Mouse (Mus musculus): ENCODE measurements around the gene 1110017D15Rik. TPM values are rescaled to one million over a fixed set of nuclear protein-coding genes. Genes with fewer than 3 reads are reported as not detected.

1110017D15Rik gene
- polyA plus RNA-seq, 1 experiment from 2014 or later = not detected

DNA sequence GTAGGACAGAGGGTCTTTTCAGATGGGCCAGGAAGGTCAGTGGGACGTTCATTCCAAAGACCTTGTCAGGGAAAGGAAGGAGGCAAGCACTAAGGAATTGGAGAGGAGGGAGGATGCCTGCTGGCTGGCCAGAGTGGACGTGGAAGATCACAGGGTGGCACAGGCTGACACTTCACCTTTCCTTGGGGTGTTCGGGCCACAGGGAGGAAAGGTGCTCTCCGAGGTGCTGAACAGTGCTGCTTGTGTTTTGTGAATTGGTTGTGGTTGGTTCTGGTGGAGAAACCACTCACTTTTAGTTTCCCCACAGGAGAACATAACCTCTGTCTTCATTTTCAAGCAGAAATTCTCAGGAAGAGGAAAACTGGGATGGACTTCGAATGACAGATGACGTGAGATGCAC lies 15.3 kb upstream of the 1110017D15Rik start:
- 27% methylated on average over 6 of the region's 6 CpGs for WGBS (ENCODE audit: insufficient replicate concordance)
- H3K9me3 ChIP-seq (replicated peaks) = no peaks in the 10 kb centered on the region
- H3K27ac ChIP-seq = no peak overlapping the region
- 0 out of 2 replicates have a peak, but pooled peaks cover 11% of the 10 kb centered on the region for H3K27me3 ChIP-seq (replicated peaks)
- H3K4me3 ChIP-seq = no peak overlapping the region
- H3K36me3 ChIP-seq = no peaks in the 10 kb centered on the region
- no peak overlapping the region for H3K9ac ChIP-seq
- no peak overlapping the region for H3K4me2 ChIP-seq
- no peaks in the 10 kb centered on the region for H3K4me1 ChIP-seq
- no peak for ATAC-seq

DNA sequence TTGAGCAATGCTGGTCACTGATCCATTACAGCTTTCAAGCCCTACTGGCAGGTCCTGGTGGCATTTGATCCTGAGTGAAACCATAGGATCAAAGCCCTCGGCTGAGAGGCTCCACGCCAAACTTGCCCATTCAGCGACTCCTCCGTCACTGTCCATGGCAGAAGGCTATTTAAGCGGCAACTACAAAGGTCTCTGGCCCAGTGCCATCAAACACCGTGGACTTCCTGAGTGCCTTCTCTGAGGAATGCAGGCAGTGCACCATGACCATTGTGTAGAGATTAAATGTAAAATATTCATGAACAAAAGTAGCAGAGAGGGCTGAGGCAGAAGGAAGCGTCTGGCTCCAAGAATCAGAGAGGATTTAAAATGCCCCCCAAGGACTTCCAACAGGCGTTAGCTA lies 10.9 kb upstream of the 1110017D15Rik start:
- Histone ChIP-seq H3K9ac (no peak overlapping the region), H3K9me3 (replicated peaks) (no peaks in the 10 kb centered on the region), H3K27ac (no peak overlapping the region), H3K4me3 (no peak overlapping the region), H3K27me3 (replicated peaks) (peaks cover 19% of the 10 kb centered on the region; the same call in 1 of the 2 replicates), H3K4me1 (no peaks in the 10 kb centered on the region), H3K4me2 (no peak overlapping the region), H3K36me3 (no peaks in the 10 kb centered on the region)
- WGBS (ENCODE audit: insufficient replicate concordance) = 59% methylated on average over 8 of the region's 8 CpGs
- no peak for ATAC-seq

DNA sequence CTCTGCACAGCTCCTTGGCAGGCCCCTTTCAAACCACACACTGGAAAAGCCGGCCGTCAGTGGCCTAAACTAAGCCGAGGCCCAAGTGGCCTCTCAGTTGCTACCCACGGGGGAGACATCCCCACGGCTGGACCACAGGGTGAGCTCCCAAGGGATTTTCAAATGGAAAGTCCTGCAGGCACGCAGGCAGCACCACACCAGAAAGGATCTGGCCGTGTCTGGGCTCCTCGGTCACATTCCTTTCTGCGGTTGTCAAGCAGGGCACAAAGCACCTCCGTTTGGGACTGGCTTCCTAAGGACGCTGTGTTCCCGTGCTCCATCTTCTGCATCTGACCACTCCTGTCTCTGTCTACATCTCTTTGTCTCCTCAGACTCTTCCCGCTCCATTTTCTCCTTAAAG lies 9.9 kb upstream of the 1110017D15Rik start:
- Histone ChIP-seq H3K4me1 (no peaks in the 10 kb centered on the region), H3K27ac (no peak overlapping the region), H3K4me3 (no peak overlapping the region), H3K27me3 (replicated peaks) (peaks cover 26% of the 10 kb centered on the region), H3K9ac (no peak overlapping the region), H3K4me2 (no peak overlapping the region), H3K36me3 (no peaks in the 10 kb centered on the region), H3K9me3 (replicated peaks) (no peaks in the 10 kb centered on the region)
- 48% methylated on average over 13 of the region's 13 CpGs for WGBS (ENCODE audit: insufficient replicate concordance)
- no peak for ATAC-seq

DNA sequence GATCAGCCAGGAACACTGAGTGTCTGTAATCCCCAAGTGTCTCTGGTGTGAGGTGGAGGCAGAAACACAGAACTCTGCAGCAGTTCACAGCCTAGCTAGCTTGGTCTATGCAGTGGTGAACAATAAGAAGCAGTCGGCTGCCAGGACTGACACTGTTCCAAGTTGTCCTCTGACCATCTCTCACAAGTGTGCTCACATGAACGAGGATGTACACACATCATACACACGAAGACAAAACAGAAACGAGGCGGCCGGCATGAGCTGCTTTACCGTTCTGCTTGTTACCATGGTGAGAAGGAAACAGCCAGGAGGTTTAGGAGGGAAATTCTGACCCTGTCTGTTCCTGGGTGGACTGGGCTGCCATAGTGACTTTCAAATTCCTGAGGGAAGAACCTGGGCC lies 9.4 kb upstream of the 1110017D15Rik start:
- Histone ChIP-seq H3K4me3 (no peak overlapping the region), H3K27ac (no peak overlapping the region), H3K9ac (no peak overlapping the region), H3K27me3 (replicated peaks) (peaks cover 31% of the 10 kb centered on the region), H3K4me2 (no peak overlapping the region), H3K4me1 (no peaks in the 10 kb centered on the region), H3K9me3 (replicated peaks) (no peaks in the 10 kb centered on the region), H3K36me3 (no peaks in the 10 kb centered on the region)
- WGBS (ENCODE audit: insufficient replicate concordance) = 52% methylated on average over 7 of the region's 7 CpGs
- no peak for ATAC-seq

DNA sequence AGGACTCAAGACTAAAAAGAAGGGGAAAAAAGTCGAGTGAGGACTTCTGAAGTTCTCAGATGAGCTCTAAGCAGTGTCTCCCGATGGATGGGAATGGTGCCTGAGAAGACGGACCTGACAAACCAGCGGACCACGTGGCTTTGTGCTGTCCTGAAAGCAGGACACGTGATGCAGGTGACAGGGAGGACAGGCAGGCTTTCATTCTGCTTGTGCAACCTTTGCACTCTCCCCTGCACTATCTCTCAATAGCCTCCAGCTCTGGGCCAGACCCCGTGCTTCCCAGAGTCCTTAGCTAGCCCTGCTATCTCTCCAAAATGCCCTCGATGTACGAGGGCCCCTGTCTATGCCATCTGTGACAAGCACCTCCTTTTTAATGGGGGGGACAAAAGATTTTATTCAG lies 7.7 kb upstream of the 1110017D15Rik start:
- Histone ChIP-seq H3K27ac (no peak overlapping the region), H3K4me3 (no peak overlapping the region), H3K9me3 (replicated peaks) (no peaks in the 10 kb centered on the region), H3K27me3 (replicated peaks) (peaks cover 48% of the 10 kb centered on the region), H3K36me3 (no peaks in the 10 kb centered on the region), H3K4me2 (no peak overlapping the region), H3K4me1 (no peaks in the 10 kb centered on the region), H3K9ac (no peak overlapping the region)
- no peak for ATAC-seq
- WGBS (ENCODE audit: insufficient replicate concordance) = 50% methylated on average over 9 of the region's 9 CpGs

DNA sequence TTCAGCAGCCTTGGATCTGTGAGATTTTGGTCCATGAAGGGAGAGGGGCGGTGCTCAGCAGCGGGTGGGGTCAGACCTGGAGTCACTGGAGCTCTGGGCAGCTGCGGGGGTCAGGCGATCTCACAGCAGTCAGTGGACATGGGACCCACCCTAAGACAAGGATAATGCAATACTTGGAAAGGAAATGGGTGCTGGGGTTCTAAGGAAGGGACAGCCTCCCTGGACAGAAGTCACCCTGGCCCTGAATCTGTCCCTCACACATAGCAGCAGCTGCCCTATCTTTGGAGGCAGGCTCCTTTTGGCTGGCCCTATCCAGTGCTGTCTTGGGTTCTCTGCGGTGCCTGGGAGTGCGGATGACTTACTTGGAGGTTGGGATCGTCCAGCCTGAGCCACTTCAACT lies 6.7 kb upstream of the 1110017D15Rik start:
- Histone ChIP-seq H3K36me3 (no peaks in the 10 kb centered on the region), H3K27me3 (replicated peaks) (peaks cover 49% of the 10 kb centered on the region), H3K9me3 (replicated peaks) (no peaks in the 10 kb centered on the region), H3K27ac (no peak overlapping the region), H3K4me3 (no peak overlapping the region), H3K4me2 (no peak overlapping the region), H3K9ac (no peak overlapping the region), H3K4me1 (no peaks in the 10 kb centered on the region)
- no peak for ATAC-seq
- 63% methylated on average over 7 of the region's 7 CpGs for WGBS (ENCODE audit: insufficient replicate concordance)

DNA sequence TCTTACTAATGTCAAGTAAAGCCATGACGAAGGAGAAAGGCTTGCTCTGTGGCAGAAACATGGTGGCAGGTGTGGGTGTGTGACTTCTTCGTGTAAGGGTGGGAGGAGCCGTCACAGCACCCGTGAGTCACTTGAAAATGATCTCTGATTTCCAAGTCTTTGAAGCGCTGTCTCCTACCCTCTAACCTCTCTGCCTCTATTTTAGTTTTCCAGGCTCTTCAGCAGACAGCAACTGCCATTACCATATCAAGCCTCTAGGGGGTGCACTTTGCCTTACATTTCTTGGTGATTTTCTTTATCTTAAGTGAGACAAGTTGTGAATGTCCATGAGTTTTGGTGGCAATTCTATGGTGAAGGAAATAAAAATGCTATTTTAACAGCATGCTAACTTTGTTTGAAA lies 5.7 kb upstream of the 1110017D15Rik start:
- ATAC-seq = no peak
- Histone ChIP-seq H3K27ac (no peak overlapping the region), H3K36me3 (no peaks in the 10 kb centered on the region), H3K27me3 (replicated peaks) (peaks cover 48% of the 10 kb centered on the region), H3K9ac (no peak overlapping the region), H3K4me1 (no peaks in the 10 kb centered on the region), H3K4me3 (no peak overlapping the region), H3K4me2 (no peak overlapping the region), H3K9me3 (replicated peaks) (no peaks in the 10 kb centered on the region)
- WGBS (ENCODE audit: insufficient replicate concordance) = 35% methylated on average over 5 of the region's 5 CpGs

DNA sequence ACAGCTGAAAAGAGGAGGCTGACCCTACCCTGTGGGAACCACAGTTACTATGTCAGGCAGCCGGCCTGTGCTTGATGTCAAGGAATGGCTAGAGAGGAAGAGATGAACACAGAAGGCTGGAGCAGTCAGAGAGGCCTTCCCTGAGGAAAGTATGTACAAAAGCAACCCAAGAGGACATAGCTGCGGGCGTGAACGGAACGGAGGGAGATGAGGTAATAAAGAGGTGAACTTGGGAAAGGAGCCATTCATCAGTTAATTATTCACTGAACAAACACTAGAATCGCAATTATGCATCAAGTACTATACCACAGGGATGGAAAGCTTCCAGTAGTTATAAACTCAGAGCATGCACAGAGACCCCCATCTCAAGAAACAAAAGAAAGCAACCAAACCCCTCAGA lies 5.0 kb upstream of the 1110017D15Rik start:
- Histone ChIP-seq H3K4me3 (no peak overlapping the region), H3K4me2 (no peak overlapping the region), H3K9ac (no peak overlapping the region), H3K27ac (no peak overlapping the region), H3K9me3 (replicated peaks) (no peaks in the 10 kb centered on the region), H3K27me3 (replicated peaks) (peaks cover 50% of the 10 kb centered on the region), H3K4me1 (no peaks in the 10 kb centered on the region), H3K36me3 (no peaks in the 10 kb centered on the region)
- ATAC-seq = no peak
- WGBS (ENCODE audit: insufficient replicate concordance) = 83% methylated on average over 6 of the region's 6 CpGs

DNA sequence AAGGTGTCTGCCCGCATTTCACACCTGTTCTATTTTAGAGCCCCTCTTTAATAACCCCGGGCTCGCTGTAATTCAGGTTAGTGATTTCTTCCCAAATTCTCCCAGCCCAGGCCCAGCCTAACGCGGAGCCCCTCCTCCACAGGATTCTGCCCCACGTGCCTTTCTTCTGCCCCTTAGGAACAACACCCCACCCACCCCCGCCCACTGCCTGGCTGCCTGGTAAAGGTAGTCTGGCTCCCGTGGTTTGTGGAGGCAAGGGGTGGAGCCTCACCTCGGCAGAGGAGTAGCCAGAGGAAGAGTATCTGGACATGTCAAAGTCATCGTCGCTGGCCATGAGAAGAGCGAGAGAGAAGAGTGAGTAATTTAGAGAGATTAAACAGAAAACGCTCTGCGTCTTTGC lies 3.5 kb upstream of the 1110017D15Rik start:
- Histone ChIP-seq H3K4me1 (no peaks in the 10 kb centered on the region), H3K4me2 (no peak overlapping the region), H3K4me3 (no peak overlapping the region), H3K27ac (no peak overlapping the region), H3K36me3 (no peaks in the 10 kb centered on the region), H3K9me3 (replicated peaks) (no peaks in the 10 kb centered on the region), H3K9ac (no peak overlapping the region), H3K27me3 (replicated peaks) (peaks cover 42% of the 10 kb centered on the region)
- ATAC-seq = no peak
- WGBS (ENCODE audit: insufficient replicate concordance) = 33% methylated on average over 14 of the region's 14 CpGs

DNA sequence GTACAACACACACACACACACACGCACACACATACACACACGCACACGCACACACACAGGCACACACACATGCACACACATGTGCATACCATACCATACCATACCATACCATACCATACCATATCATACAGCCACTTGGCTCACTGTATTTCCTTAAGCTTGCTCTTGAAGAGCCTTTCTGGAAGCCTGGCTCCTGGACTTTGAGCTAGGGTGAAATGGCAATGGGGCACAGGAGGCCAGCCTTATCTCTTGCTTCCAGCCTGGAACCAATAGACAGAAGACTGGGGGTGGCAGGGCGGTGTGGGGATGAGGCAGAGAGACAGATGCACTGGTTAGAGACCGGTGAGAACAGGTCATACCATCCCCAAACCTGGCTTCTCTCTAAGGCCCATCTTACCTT lies 2.1 kb upstream of the 1110017D15Rik start:
- 81% methylated on average over 5 of the region's 5 CpGs for WGBS (ENCODE audit: insufficient replicate concordance)
- no peak for ATAC-seq
- H3K27me3 ChIP-seq (replicated peaks) = peaks cover 49% of the 10 kb centered on the region
- H3K9ac ChIP-seq = no peak overlapping the region
- H3K4me2 ChIP-seq = no peak overlapping the region
- H3K27ac ChIP-seq = no peak overlapping the region
- no peaks in the 10 kb centered on the region for H3K36me3 ChIP-seq
- no peak overlapping the region for H3K4me3 ChIP-seq
- no peaks in the 10 kb centered on the region for H3K4me1 ChIP-seq
- H3K9me3 ChIP-seq (replicated peaks) = no peaks in the 10 kb centered on the region

DNA sequence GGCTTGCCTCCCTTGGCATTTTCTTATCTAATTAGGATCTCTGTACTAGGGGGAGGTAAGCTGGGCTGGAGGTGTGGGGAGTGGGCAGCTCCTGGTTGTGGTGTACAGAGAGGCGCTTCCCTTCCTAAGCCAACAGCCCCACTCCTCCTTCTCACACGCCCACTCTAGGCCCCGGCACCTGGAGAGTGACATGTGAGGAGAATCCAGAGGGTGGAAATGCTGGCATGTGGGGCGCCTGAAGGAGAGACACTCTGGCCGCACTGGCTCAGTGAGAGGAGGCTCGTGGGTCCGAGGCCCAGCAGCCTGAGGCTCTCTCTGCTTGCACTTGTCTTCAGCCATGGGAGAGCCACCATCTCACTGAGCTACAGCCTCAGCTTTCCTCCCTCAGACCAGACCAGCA lies 1.2 kb upstream of the 1110017D15Rik start:
- no peak overlapping the region for H3K4me3 ChIP-seq
- 64% methylated on average over 7 of the region's 7 CpGs for WGBS (ENCODE audit: insufficient replicate concordance)

DNA sequence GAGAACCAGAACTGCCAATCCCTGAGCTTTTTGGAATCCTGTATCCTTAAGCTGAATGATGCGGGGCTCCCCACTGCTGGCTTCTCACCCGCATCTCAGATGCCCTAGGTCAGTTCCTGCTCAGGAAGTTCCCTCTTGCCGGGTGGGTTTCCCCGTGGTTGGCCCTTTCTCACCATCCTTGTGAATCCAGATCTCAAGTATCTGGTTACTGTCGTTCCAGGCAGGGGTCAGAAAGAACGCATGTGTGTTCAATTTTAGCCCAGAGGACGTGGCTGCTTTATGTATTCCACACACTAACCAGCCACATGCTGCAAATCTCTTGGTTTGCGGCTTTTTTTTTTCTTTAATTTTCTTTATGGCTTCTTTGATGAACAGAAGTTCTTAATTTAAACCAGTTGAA lies 3.4 kb downstream of the 1110017D15Rik start:
- no peaks in the 10 kb centered on the region for H3K4me1 ChIP-seq
- ATAC-seq = no peak
- H3K36me3 ChIP-seq = no peaks in the 10 kb centered on the region
- H3K4me2 ChIP-seq = no peak overlapping the region
- no peak overlapping the region for H3K9ac ChIP-seq
- H3K4me3 ChIP-seq = no peak overlapping the region
- no peaks in the 10 kb centered on the region for H3K9me3 ChIP-seq (replicated peaks)
- 26% methylated on average over 8 of the region's 8 CpGs for WGBS (ENCODE audit: insufficient replicate concordance)
- H3K27me3 ChIP-seq (replicated peaks) = peaks cover 66% of the 10 kb centered on the region
- no peak overlapping the region for H3K27ac ChIP-seq

More for the DNA sequence above, 1.2 kb upstream of the 1110017D15Rik start:
- Histone ChIP-seq H3K27ac (no peak overlapping the region), H3K4me2 (no peak overlapping the region), H3K9me3 (replicated peaks) (no peaks in the 10 kb centered on the region), H3K27me3 (replicated peaks) (peaks cover 54% of the 10 kb centered on the region), H3K4me1 (no peaks in the 10 kb centered on the region), H3K9ac (no peak overlapping the region), H3K36me3 (no peaks in the 10 kb centered on the region)
- ATAC-seq = no peak

DNA sequence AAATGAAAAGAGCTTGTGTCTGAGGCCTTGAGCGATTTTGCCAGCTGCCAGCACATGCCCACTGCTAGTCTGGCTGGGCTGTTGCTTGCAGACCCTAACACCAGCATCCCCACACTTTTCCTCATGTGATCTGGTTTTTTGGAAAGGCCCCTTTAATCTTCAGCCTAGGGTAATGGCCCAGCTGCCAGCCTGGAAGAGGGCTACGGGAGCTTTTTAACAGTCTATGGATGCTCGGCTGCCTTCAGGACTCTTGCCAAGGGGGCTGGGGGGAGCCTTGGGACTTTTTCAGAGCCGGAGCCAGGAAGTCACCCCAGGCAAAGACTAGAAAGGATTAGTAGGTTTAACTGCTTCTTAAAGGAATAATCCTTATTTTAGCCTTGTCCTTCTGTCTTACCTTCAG lies 3.8 kb downstream of the 1110017D15Rik start:
- 48% methylated on average over 4 of the region's 4 CpGs for WGBS (ENCODE audit: insufficient replicate concordance)
- no peak overlapping the region for H3K4me3 ChIP-seq
- no peak overlapping the region for H3K27ac ChIP-seq
- no peaks in the 10 kb centered on the region for H3K9me3 ChIP-seq (replicated peaks)
- H3K4me2 ChIP-seq = no peak overlapping the region
- ATAC-seq = no peak
- H3K27me3 ChIP-seq (replicated peaks) = peaks cover 68% of the 10 kb centered on the region
- H3K9ac ChIP-seq = no peak overlapping the region
- no peaks in the 10 kb centered on the region for H3K4me1 ChIP-seq
- no peaks in the 10 kb centered on the region for H3K36me3 ChIP-seq
